Mouse (Mus musculus): ENCODE data around the gene Cyp2w1.

Gene Cyp2w1

DNA sequence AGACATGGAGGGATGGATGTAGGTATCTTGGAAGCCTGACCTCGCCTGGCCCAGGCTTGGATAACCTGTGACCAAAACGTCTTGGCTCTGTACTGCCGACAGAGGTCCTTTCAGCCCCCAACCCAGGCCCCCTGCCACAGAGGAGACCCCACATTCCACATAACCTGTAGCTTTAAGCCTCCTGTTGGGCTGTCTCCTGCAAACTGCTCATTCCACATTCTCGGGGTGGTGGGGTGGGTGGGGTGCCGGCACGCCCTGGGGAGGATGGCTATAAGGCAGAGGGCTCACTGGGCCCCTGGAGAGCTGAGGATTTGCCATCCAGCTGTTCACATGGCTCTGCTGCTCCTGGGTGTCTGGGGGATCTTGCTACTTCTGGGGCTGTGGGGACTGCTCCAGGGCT, at the start of gene Cyp2w1:
Gene Cyp2w1, plus strand, starts transcription at position 301 of the 400 bp plus-strand sequence.
- no peak for DNase-seq (ENCODE audit: low read depth, low spot score)

GRCm38 (mm10) chr5:139303646-139304061, 48.8 kb upstream of the Cyp2w1 start:
- no peak for DNase-seq (ENCODE audit: low read depth, low spot score)

DNA sequence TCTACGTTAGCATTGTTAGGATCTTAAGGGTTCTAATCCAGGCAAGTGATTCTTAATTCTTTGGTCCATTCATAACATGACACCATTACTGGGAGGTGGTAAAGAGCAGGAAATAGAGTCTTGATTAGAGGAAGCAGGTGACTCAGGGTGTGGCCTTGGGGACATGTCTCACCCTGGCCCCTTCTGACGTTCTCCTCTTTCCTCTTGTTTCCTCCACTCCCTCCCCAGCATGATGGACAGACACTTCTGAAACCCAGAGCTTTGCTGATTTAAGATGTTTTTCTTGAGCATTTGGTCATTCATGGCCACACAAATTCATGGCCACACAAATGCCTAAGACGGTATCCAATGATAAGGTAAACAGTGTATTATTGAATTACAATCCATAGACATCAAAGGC, 42.5 kb upstream of the Cyp2w1 start:
- DNase-seq (ENCODE audit: low read depth, low spot score), result no peak

GRCm38 (mm10) chr5:139310477-139310876, 41.9 kb upstream of the Cyp2w1 start:
- no peak for DNase-seq (ENCODE audit: low read depth, low spot score)

- no peak for DNase-seq (ENCODE audit: low read depth, low spot score)
Observed at GRCm38 (mm10) chr5:139311822-139312221, 40.6 kb upstream of the Cyp2w1 start.

DNA sequence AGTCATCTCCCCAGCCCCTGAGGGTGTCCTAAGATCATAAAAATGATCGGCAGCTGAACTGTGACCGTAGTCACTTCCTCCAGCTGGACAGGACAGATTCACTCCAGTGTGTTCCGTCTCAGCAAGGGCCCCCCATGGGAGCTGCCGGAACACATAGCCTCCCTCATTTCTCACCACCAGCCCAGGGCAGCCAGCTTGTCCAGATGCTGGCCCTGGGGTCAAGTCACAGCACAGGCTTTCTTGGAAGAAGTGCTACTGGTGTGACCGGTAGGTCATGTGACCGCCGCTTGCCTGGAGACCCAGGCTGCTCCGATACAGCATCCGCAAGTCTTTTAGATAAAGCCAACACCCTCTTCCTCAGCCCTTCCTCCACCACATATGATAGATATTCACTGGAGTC, 38.9 kb upstream of the Cyp2w1 start:
- no peak for DNase-seq (ENCODE audit: low read depth, low spot score)

GRCm38 (mm10) chr5:139314941-139315642, 37.3 kb upstream of the Cyp2w1 start:
- DNase-seq (ENCODE audit: low read depth, low spot score), result no peak

DNA sequence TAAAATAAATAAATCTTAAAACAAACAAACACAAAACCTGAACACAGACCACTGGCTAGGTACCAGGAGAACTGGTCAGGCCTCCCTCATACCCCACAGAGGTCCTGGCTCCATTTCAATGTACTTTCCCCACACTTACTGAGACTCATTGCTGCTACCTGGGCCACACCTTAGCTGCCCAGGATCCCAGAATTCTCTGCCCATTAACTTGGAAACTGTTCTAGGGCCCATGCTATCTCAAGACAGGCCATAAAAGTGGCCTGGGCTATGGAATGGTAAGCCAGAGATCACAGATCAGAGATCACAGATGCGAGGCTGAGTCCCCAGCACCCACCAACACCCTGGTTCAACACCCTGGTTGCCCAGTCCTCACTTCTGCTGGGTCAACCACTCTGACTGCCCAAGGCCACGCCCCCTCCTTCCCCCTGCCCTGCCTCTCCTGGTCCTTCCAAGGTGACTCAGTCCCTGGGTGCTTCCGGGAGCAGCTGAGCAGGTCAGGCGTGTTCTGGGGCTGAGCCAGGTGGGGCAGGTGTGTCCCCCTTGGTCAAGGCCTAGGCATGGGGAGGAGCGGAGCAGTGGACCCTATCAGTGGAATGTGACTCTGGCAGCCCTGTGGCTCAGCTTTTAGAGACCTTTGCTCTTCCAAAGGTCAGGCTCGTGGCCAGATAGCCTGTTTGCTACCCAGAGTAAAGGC, 35.3 kb upstream of the Cyp2w1 start:
- no peak for DNase-seq (ENCODE audit: low read depth, low spot score)

- DNase-seq (ENCODE audit: low read depth, low spot score), result no peak
Observed at GRCm38 (mm10) chr5:139317751-139318504, 34.5 kb upstream of the Cyp2w1 start.

GRCm38 (mm10) chr5:139320424-139320823, 32.0 kb upstream of the Cyp2w1 start:
- DNase-seq (ENCODE audit: low read depth, low spot score), result no peak

GRCm38 (mm10) chr5:139321331-139321730, 31.1 kb upstream of the Cyp2w1 start:
- no peak for DNase-seq (ENCODE audit: low read depth, low spot score)

GRCm38 (mm10) chr5:139323260-139323924, 29.0 kb upstream of the Cyp2w1 start:
- DNase-seq (ENCODE audit: low read depth, low spot score), result no peak

DNA sequence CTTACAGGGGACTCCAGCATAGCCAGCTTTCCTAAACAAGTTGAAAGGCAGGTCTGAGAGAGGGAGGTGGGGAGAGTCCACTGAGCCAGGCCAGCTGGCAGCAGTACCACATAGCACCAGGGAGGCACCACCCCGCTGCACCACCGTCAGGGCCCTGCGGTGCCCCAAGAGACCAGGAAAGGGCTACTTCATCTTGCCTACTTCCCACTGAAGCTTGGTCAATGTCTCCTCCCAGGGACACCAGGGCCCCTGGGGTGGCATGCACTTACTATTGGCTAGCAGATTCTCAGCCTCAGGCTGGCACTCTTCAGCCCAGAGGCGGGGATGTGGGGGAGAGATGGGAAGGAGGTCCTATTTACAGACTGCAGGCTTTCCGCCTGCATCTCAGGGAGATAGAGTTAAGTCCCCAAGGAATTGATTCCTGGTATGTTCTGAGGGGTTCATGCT, 28.3 kb upstream of the Cyp2w1 start:
- no peak for DNase-seq (ENCODE audit: low read depth, low spot score)

DNA sequence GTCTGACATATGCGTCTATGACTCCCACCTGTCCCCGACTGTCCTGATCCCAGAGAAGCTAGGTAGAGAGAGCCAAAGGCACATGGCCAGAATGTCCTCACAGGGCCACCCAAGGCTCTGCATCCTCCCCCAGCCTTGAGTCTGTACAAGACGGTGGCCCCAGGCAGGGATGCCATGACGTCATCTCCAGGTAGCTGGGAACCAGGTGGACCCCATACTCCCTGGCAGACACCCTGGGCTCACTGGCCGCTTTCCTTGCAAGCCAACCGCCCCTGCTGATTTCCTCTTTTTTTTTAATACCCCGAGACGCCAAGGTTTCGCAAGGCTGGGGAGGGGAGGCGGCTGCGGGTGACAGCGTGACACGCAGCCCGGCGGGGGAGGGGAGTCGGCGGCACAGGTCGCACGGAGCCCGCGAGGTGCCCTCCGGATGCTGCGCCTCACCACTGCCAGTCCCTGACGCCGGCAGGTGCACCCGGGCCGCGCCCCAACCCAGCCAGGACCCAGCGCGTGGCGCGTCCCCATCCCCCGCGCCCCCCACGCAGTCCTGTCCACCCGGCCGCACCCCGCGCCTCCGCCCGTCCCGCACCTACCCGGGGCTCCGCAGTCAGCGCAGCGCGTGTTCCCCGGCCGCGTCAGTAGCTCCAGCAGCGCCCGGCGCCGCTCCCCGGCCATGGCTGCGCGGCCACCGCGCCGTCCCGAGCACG, 27.6 kb upstream of the Cyp2w1 start:
- no peak for DNase-seq (ENCODE audit: low read depth, low spot score)

GRCm38 (mm10) chr5:139325395-139325966, 26.9 kb upstream of the Cyp2w1 start, which contains the start of gene Adap1:
Gene Adap1, minus strand, starts transcription at chr5:139325622.
- no peak for DNase-seq (ENCODE audit: low read depth, low spot score)

GRCm38 (mm10) chr5:139326111-139326696, 26.2 kb upstream of the Cyp2w1 start:
- no peak for DNase-seq (ENCODE audit: low read depth, low spot score)

- no peak for DNase-seq (ENCODE audit: low read depth, low spot score)
Observed at GRCm38 (mm10) chr5:139326986-139327633, 25.3 kb upstream of the Cyp2w1 start.

GRCm38 (mm10) chr5:139327634-139328020, 24.8 kb upstream of the Cyp2w1 start:
- DNase-seq (ENCODE audit: low read depth, low spot score), result no peak

- DNase-seq (ENCODE audit: low read depth, low spot score), result no peak
Observed at GRCm38 (mm10) chr5:139330766-139331165, 21.7 kb upstream of the Cyp2w1 start.

DNA sequence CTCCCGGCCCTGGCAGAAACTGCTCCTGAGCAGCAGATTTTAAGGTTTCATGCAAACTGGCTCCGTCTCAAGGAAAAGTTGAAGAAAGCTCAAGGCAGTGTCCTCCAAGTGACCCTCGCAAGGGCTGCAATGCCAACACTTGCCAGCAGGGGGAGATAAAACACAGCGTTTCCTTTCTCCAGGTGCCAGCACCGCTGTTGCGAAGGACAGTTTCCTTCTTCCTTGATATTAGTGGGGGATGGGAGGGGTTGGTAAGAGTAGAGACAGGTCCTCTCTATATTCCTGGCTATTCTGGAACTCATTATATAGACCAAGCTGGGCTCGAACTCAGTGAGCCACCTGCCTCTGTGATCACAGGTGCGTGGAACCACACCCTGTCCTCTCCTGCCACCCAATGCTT, 20.7 kb upstream of the Cyp2w1 start:
- peak; percentile 64 for DNase-seq (ENCODE audit: low read depth, low spot score)

Measured in embryo, embryonic 11.5 days (tissue).